Mouse (Mus musculus) MEL (cell line): ENCODE results near the gene Kptn. TPM values are rescaled to one million over a fixed set of nuclear protein-coding genes. Genes with fewer than 3 reads are reported as not detected.

Experiments used
- DNase-seq: peaks from one replicate; pipeline ENCODE4 v3.0.0; 2011; ENCODE audit warnings: low read depth, low spot score
- H3K27ac ChIP-seq: 2 replicates; pipeline ENCODE4 v1.5.1; 2012; ENCODE audit warnings: low read depth, mild to moderate bottlenecking, control low read depth, low read length, moderate library complexity; ENCODE audit not compliant: control insufficient read depth
- H3K27me3 ChIP-seq, 2 experiments: fragments of 150-350 bp in 1 of 2; sonication (generic) in 1 of 2; 2 replicates each; pipeline ENCODE4 v1.6.1; 2012; ENCODE audit warnings: low read length in 2 of 2, mild to moderate bottlenecking in 2 of 2, improper control_type of control experiment in 1 of 2, moderate library complexity in 1 of 2; ENCODE audit not compliant: insufficient read depth in 2 of 2, control insufficient read depth in 1 of 2
- H3K36me3 ChIP-seq, 2 experiments: 2 replicates each; pipeline ENCODE4 v1.6.1; 2012 to 2014; ENCODE audit warnings: low read length in 2 of 2, improper control_type of control experiment in 1 of 2, inconsistent platforms in 1 of 2, mild to moderate bottlenecking in 1 of 2; ENCODE audit not compliant: insufficient read depth in 2 of 2, control insufficient read depth in 1 of 2
- H3K4me1 ChIP-seq, 2 experiments: fragments of 150-350 bp in 1 of 2; sonication (generic) in 1 of 2; 2 replicates each; pipeline ENCODE4 v1.6.1; 2012; ENCODE audit warnings: low read length in 2 of 2, improper control_type of control experiment in 1 of 2, mild to moderate bottlenecking in 1 of 2; ENCODE audit not compliant: insufficient read depth in 2 of 2, control insufficient read depth in 1 of 2
- H3K4me3 ChIP-seq, 2 experiments: fragments of 150-350 bp in 1 of 2; sonication (generic) in 1 of 2; 2 replicates each; pipeline ENCODE4 v1.5.1; 2012; ENCODE audit warnings: low read depth in 2 of 2, low read length in 2 of 2, mild to moderate bottlenecking in 2 of 2, moderate library complexity in 2 of 2, control low read depth in 1 of 2, improper control_type of control experiment in 1 of 2; ENCODE audit not compliant: control insufficient read depth in 1 of 2, insufficient read depth in 1 of 2
- H3K79me2 ChIP-seq: 2 replicates; pipeline ENCODE4 v1.6.1; 2012; ENCODE audit warnings: mild to moderate bottlenecking, low read length, moderate library complexity; ENCODE audit not compliant: control insufficient read depth, poor library complexity, insufficient read depth
- H3K9ac ChIP-seq: 2 replicates; pipeline ENCODE4 v1.6.1; 2012; ENCODE audit warnings: low read depth, mild to moderate bottlenecking, control low read depth, low read length, moderate library complexity; ENCODE audit not compliant: control insufficient read depth, poor library complexity, severe bottlenecking
- H3K9me3 ChIP-seq: fragments of 150-350 bp; sonication (generic); replicated peaks from 2 replicates; pipeline ENCODE4 v1.6.1; 2012; ENCODE audit warnings: mild to moderate bottlenecking, low read length, improper control_type of control experiment, moderate library complexity; ENCODE audit not compliant: insufficient read depth
- E2F4 ChIP-seq: IDR thresholded peaks from 2 replicates; pipeline ENCODE4 v1.6.1; 2011; ENCODE audit warnings: low read depth, low read length, improper control_type of control experiment, borderline replicate concordance
- ELF1 ChIP-seq: IDR thresholded peaks from 2 replicates; pipeline ENCODE4 v1.6.1; 2014; ENCODE audit warnings: low read depth, mild to moderate bottlenecking, inconsistent platforms, low read length, improper control_type of control experiment, moderate library complexity
- KAT2A ChIP-seq: conservative IDR thresholded peaks from 2 replicates; pipeline ENCODE4 v1.6.1; 2012; ENCODE audit warnings: low read depth, low read length, improper control_type of control experiment, inconsistent platforms
- MAFK ChIP-seq: IDR thresholded peaks from 2 replicates; pipeline ENCODE4 v1.6.1; 2011; ENCODE audit warnings: low read depth, mild to moderate bottlenecking, low read length, improper control_type of control experiment, borderline replicate concordance
- MEF2A ChIP-seq: IDR thresholded peaks from 2 replicates; pipeline ENCODE4 v1.6.1; 2014; ENCODE audit warnings: low read depth, mild to moderate bottlenecking, inconsistent platforms, low read length, improper control_type of control experiment; ENCODE audit not compliant: poor library complexity, insufficient replicate concordance, severe bottlenecking; ENCODE audit errors: extremely low read depth
- NELFE ChIP-seq: IDR thresholded peaks from 2 replicates; pipeline ENCODE4 v1.6.1; 2011; ENCODE audit warnings: low read depth, low read length, improper control_type of control experiment
- NRF1 ChIP-seq: IDR thresholded peaks from 2 replicates; pipeline ENCODE4 v1.6.1; 2014; ENCODE audit warnings: low read depth, mild to moderate bottlenecking, inconsistent platforms, low read length, improper control_type of control experiment, moderate library complexity; ENCODE audit not compliant: poor library complexity, insufficient read depth, severe bottlenecking
- POLR2A ChIP-seq, 2 experiments: IDR thresholded peaks; 2 replicates each; pipeline ENCODE4 v1.6.1; 2011 to 2012; ENCODE audit warnings: low read length in 2 of 2, mild to moderate bottlenecking in 2 of 2, control low read depth in 1 of 2, improper control_type of control experiment in 1 of 2, low read depth in 1 of 2, moderate library complexity in 1 of 2; ENCODE audit not compliant: control insufficient read depth in 1 of 2, insufficient read depth in 1 of 2, poor library complexity in 1 of 2
- POLR2AphosphoS5 ChIP-seq: IDR thresholded peaks from 2 replicates; pipeline ENCODE4 v1.6.1; 2012; ENCODE audit warnings: low read depth, borderline replicate concordance, mild to moderate bottlenecking, inconsistent platforms, low read length, moderate library complexity, mixed read lengths
- RCOR1 ChIP-seq: IDR thresholded peaks from 2 replicates; pipeline ENCODE4 v1.6.1; 2012; ENCODE audit warnings: low read depth, mild to moderate bottlenecking, inconsistent platforms, low read length, improper control_type of control experiment
- SMC3 ChIP-seq: IDR thresholded peaks from 2 replicates; pipeline ENCODE4 v1.6.1; 2011; ENCODE audit warnings: low read depth, low read length, improper control_type of control experiment
- TAL1 ChIP-seq: IDR thresholded peaks from 2 replicates; pipeline ENCODE4 v1.6.1; 2012; ENCODE audit warnings: mild to moderate bottlenecking, inconsistent platforms, low read length, moderate library complexity, mixed read lengths
- USF2 ChIP-seq, 2 experiments: IDR thresholded peaks; 2 replicates each; pipeline ENCODE4 v1.6.1; 2011 to 2012; ENCODE audit warnings: improper control_type of control experiment in 2 of 2, low read length in 2 of 2, borderline replicate concordance in 1 of 2, inconsistent platforms in 1 of 2, low read depth in 1 of 2, mild to moderate bottlenecking in 1 of 2; ENCODE audit not compliant: insufficient read depth in 1 of 2
- ZMIZ1 ChIP-seq: IDR thresholded peaks from 2 replicates; pipeline ENCODE4 v1.6.1; 2012; ENCODE audit warnings: low read depth, mild to moderate bottlenecking, inconsistent platforms, low read length, improper control_type of control experiment, moderate library complexity
- polyA plus RNA-seq, 2 experiments: library from polyadenylated mRNA; stranded (reverse) in 1 of 2; unstranded in 1 of 2; fragments of >175 nt in 1 of 2; fragments of >200 nt in 1 of 2; gene quantifications; 2 replicates each; pipeline versions ENCODE4 v1.2.1 to v1.2.4; 2012; ENCODE audit warnings: low replicate concordance in 2 of 2, low read depth in 1 of 2; ENCODE audit not compliant: insufficient read length in 2 of 2, insufficient read depth in 1 of 2, missing spikeins in 1 of 2
- total RNA-seq: library from RNA; depleted of rRNA; stranded (reverse); fragments of 300-350 nt; gene quantifications from 2 replicates; pipeline ENCODE4 v1.2.3, GENCODE M21; 2012

Kptn gene
- total and polyA plus RNA-seq, 3 experiments = 17.8 to 19.6 TPM; not detected in 1

DNA sequence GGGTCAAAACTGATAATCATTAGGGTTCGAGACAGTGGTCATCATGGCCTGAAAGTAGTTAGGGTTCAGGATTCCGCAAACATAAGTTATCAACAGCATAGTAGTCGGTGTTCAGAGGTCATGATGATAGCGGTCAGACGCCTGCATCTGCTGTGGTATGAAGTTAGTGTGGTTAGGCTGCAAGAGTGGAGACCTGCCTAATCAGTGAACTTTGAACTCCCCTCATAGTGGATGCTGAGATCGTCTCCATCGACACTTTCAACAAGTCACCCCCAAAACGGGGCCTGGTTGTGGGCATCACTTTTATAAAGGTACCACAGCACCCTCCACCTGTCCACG, 536 bp downstream of the Kptn start:
- H3K27ac ChIP-seq = no peak overlapping the region
- peak overlapping the region; percentile 40 for H3K9ac ChIP-seq
- H3K4me1 ChIP-seq = peaks cover 0 to 3% of the 10 kb centered on the region in 2 experiments; a peak in 1 of 4 replicates
- no peaks in the 10 kb centered on the region for H3K27me3 ChIP-seq
- peak overlapping the region; percentile 46 to 91 for H3K4me3 ChIP-seq
- H3K79me2 ChIP-seq = no peaks in the 10 kb centered on the region
- no peaks in the 10 kb centered on the region for H3K36me3 ChIP-seq
- TF ChIP-seq ZMIZ1 = no peak
- TF ChIP-seq NRF1 = no peak
- TF ChIP-seq KAT2A = no peak
- no peak for TF ChIP-seq POLR2A (IDR thresholded peaks at IDR 0.05; ENCODE audit: control insufficient read depth in 1 of 2, insufficient read depth in 1 of 2, low read depth in 1 of 2, low read length in 2 of 2, poor library complexity in 1 of 2)
- TF ChIP-seq MEF2A = no peak
- no peak for TF ChIP-seq TAL1
- TF ChIP-seq, all 39 proteins: peak for 0
- DNase-seq = no peak
- H3K9me3 ChIP-seq = no peaks in the 10 kb centered on the region

DNA sequence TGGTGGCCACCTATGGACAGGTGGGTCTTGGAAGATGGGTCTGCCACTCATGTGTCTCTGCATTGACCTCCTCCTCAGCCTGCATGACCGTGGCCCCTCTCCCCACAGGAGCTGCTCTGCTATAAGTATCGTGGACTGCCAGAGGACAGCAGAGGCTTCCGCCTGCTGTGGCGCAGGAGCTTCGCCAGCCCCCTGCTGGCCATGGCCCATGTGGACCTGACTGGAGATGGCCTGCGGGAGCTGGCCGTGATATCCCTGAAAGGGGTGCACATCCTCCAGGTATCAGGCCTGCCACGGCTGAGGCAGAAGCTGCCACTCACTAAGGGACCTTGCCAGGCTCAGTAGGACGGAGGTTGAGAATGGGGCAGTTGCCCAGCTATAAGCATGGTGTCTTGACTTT, 6.1 kb downstream of the Kptn start:
- H3K27ac ChIP-seq = no peak overlapping the region
- TF ChIP-seq USF2 (IDR thresholded peaks at IDR 0.05; ENCODE audit: borderline replicate concordance in 1 of 2, insufficient read depth in 1 of 2, low read depth in 1 of 2, low read length in 2 of 2) (no peak), POLR2AphosphoS5 (no peak), MAFK (no peak), RCOR1 (no peak), E2F4 (no peak), NELFE (no peak), SMC3 (no peak)
- H3K9ac ChIP-seq = no peak overlapping the region
- no peak overlapping the region for H3K4me3 ChIP-seq
- no peaks in the 10 kb centered on the region for H3K27me3 ChIP-seq
- no peaks in the 10 kb centered on the region for H3K9me3 ChIP-seq
- no peak for DNase-seq
- H3K79me2 ChIP-seq = no peaks in the 10 kb centered on the region
- H3K36me3 ChIP-seq = no peaks in the 10 kb centered on the region
- H3K4me1 ChIP-seq = peaks cover 0 to 8% of the 10 kb centered on the region in 2 experiments; a peak in 2 of 4 replicates

DNA sequence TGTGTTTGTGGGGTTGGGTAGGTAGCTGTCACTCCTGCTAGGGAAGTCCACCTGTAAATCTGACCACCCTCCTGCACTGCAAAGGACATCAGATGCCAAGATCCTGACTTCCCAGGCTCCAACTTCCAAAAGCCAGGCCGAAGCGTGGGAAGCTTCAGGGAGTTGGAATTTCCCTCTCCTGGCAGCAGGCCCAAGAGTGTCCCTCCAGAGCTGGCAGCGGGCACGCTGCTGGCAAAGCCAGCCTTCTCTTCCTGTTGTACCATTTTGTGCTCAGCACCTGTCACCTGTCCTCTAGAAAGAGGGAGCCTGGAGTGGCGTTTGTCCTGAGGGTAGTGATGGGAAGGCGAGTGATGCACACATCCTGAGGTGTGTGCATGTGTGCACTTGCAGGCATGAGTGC, 8.6 kb downstream of the Kptn start:
- no peaks in the 10 kb centered on the region for H3K79me2 ChIP-seq
- TF ChIP-seq ELF1 = no peak
- DNase-seq = no peak
- no peaks in the 10 kb centered on the region for H3K27me3 ChIP-seq
- H3K36me3 ChIP-seq = no peaks in the 10 kb centered on the region
- no peaks in the 10 kb centered on the region for H3K9me3 ChIP-seq
- H3K4me1 ChIP-seq = peaks cover 0 to 14% of the 10 kb centered on the region in 2 experiments; a peak in 2 of 4 replicates
- no peak overlapping the region for H3K4me3 ChIP-seq
- H3K9ac ChIP-seq = no peak overlapping the region
- H3K27ac ChIP-seq = no peak overlapping the region
